Mouse (Mus musculus) spleen, adult 2 months (tissue): ENCODE data around the gene AU022252. TPM values are rescaled to one million over a fixed set of nuclear protein-coding genes. Genes with fewer than 3 reads are reported as not detected.
A peak's percentile ranks its signal among the peaks of the same experiment; 100 is the strongest.

ENCODE experiments used
- DNase-seq, 2 experiments: peaks; one replicate each; pipeline versions ENCODE4 v3.0.0 to v3.0.0-alpha.2; 2012 to 2021; ENCODE audit warnings: low spot score in 2 of 2, low read depth in 1 of 2
- H3K27ac ChIP-seq: fragments of 200-500 bp; 2 replicates; pipeline ENCODE4 v1.5.1; 2012; ENCODE audit warnings: low read length, inconsistent platforms; ENCODE audit not compliant: insufficient read depth
- H3K27me3 ChIP-seq: fragments of 200-500 bp; 2 replicates; pipeline ENCODE4 v1.6.1; 2012; ENCODE audit warnings: mild to moderate bottlenecking, moderate library complexity, low read length, inconsistent platforms; ENCODE audit not compliant: control insufficient read depth, insufficient read depth
- H3K36me3 ChIP-seq: fragments of 200-500 bp; 2 replicates; pipeline ENCODE4 v1.6.1; 2012; ENCODE audit warnings: mild to moderate bottlenecking, low read length, inconsistent platforms; ENCODE audit not compliant: control insufficient read depth, insufficient read depth
- H3K4me1 ChIP-seq: fragments of 200-500 bp; 2 replicates; pipeline ENCODE4 v1.6.1; 2011; ENCODE audit warnings: inconsistent platforms; ENCODE audit not compliant: control insufficient read depth, insufficient read depth, insufficient read length
- H3K4me3 ChIP-seq: fragments of 200-500 bp; 2 replicates; pipeline ENCODE4 v1.5.1; 2011; ENCODE audit warnings: mild to moderate bottlenecking, inconsistent platforms; ENCODE audit not compliant: insufficient read depth, insufficient read length; ENCODE audit errors: extremely low read depth
- CTCF ChIP-seq: fragments of 200-500 bp; IDR thresholded peaks from 2 replicates; pipeline ENCODE4 v1.5.1; 2011; ENCODE audit warnings: mild to moderate bottlenecking, inconsistent platforms; ENCODE audit not compliant: insufficient read depth, insufficient read length, insufficient replicate concordance; ENCODE audit errors: extremely low read depth
- POLR2A ChIP-seq: fragments of 200-500 bp; IDR thresholded peaks from 2 replicates; pipeline ENCODE4 v1.6.1; 2011; ENCODE audit warnings: low read depth, low read length, inconsistent platforms
- WGBS: fragments of 180-500 bp; shearing (Covaris S2); methylation state at CpG from one replicate; pipeline ENCODE4 v1.1.7; 2018; 5-methylcytosine and 5-hydroxymethylcytosine counted together
- polyA plus RNA-seq: library from polyadenylated mRNA; depleted of rRNA; stranded (reverse); fragments of >200 nt; gene quantifications from 2 replicates; pipeline ENCODE4 v1.2.3, GENCODE M21; 2012

AU022252 gene
- polyA plus RNA-seq, 1 experiment, result 2.7 TPM

- WGBS, result 67% methylated on average over 7 of the region's 7 CpGs
- no peaks in the 10 kb centered on the region for H3K4me1 ChIP-seq
- no peaks in the 10 kb centered on the region for H3K36me3 ChIP-seq
- no peaks in the 10 kb centered on the region for H3K27me3 ChIP-seq
- no peak for DNase-seq
- no peak overlapping the region for H3K27ac ChIP-seq
- no peak for TF ChIP-seq POLR2A
- no peak for TF ChIP-seq CTCF
- no peak overlapping the region for H3K4me3 ChIP-seq
These were observed 19.7 kb upstream of the AU022252 start for GRCm38 (mm10) chr4:119252025-119252808.

GRCm38 (mm10) chr4:119248407-119248965 is 16.0 kb upstream of the AU022252 start:
- whole genome bisulfite sequencing, result 88% methylated on average over 11 of the region's 11 CpGs

GRCm38 (mm10) chr4:119247462-119248235 is 15.1 kb upstream of the AU022252 start:
- Histone ChIP-seq H3K4me1 (no peaks in the 10 kb centered on the region), H3K4me3 (no peak overlapping the region), H3K27ac (no peak overlapping the region), H3K36me3 (no peaks in the 10 kb centered on the region), H3K27me3 (no peaks in the 10 kb centered on the region)
- 51% methylated on average over 13 of the region's 13 CpGs for WGBS
- TF ChIP-seq POLR2A, result no peak
- TF ChIP-seq CTCF, result peak; percentile 87
- DNase-seq, result peak in 1 of 2 experiments; percentile 68

More at GRCm38 (mm10) chr4:119248407-119248965, 16.0 kb upstream of the AU022252 start:
- Histone ChIP-seq H3K27ac (no peak overlapping the region), H3K36me3 (no peaks in the 10 kb centered on the region), H3K4me1 (no peaks in the 10 kb centered on the region), H3K27me3 (no peaks in the 10 kb centered on the region), H3K4me3 (no peak overlapping the region)
- TF ChIP-seq POLR2A (no peak), CTCF (no peak)
- no peak for DNase-seq

GRCm38 (mm10) chr4:119246688-119247225 is 14.2 kb upstream of the AU022252 start:
- H3K27me3 ChIP-seq, result no peaks in the 10 kb centered on the region
- no peak overlapping the region for H3K4me3 ChIP-seq
- H3K4me1 ChIP-seq, result no peaks in the 10 kb centered on the region
- no peak for DNase-seq
- H3K36me3 ChIP-seq, result no peaks in the 10 kb centered on the region
- TF ChIP-seq CTCF (no peak), POLR2A (no peak)
- 77% methylated on average over 14 of the region's 14 CpGs for WGBS
- no peak overlapping the region for H3K27ac ChIP-seq

DNA sequence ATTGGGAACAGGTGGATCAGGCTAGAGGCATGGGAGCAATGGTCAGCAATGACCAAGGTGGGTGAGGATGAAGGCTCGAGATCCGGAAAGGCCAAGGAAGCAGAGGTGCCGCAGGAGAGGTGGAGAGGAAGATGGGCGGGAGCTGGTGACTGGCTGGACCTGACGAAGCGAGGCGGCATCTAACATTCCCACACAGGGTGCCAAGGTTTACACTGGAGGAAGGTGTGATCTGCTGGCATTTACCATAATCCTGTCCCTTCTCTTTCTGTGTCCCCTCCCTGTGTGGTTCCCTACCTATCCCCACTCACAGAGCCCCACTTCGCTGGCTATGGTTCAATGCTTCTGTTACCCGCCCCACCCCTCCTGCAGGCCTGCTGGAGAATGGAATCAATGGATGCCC is 13.4 kb upstream of the AU022252 start:
- Histone ChIP-seq H3K4me1 (no peaks in the 10 kb centered on the region), H3K27ac (no peak overlapping the region), H3K36me3 (no peaks in the 10 kb centered on the region), H3K27me3 (no peaks in the 10 kb centered on the region), H3K4me3 (no peak overlapping the region)
- TF ChIP-seq POLR2A, result no peak
- TF ChIP-seq CTCF, result no peak
- 85% methylated on average over 9 of the region's 9 CpGs for WGBS
- DNase-seq, result no peak

- 83% methylated on average over 7 of the region's 7 CpGs for WGBS
- Histone ChIP-seq H3K4me3 (no peak overlapping the region), H3K36me3 (no peaks in the 10 kb centered on the region), H3K27ac (no peak overlapping the region), H3K27me3 (no peaks in the 10 kb centered on the region), H3K4me1 (no peaks in the 10 kb centered on the region)
- DNase-seq, result no peak
- TF ChIP-seq CTCF (no peak), POLR2A (no peak)
These were observed 13.0 kb upstream of the AU022252 start for GRCm38 (mm10) chr4:119245556-119245955.
